Mouse (Mus musculus) frontal cortex, postnatal 36 days (tissue): ENCODE data around the gene Zfp574.
A peak's percentile ranks its signal among the peaks of the same experiment; 100 is the strongest.
"Not testable (repeated sequence)": the region's sequence is repeated elsewhere in the genome, so short reads cannot be mapped to it uniquely, and the experiment has no call there.

Experiments used
- DNase-seq, 2 experiments: peaks; one replicate each; pipeline ENCODE4 v3.0.0; 2022; ENCODE audit warnings: low spot score in 2 of 2

Gene Zfp574

DNA sequence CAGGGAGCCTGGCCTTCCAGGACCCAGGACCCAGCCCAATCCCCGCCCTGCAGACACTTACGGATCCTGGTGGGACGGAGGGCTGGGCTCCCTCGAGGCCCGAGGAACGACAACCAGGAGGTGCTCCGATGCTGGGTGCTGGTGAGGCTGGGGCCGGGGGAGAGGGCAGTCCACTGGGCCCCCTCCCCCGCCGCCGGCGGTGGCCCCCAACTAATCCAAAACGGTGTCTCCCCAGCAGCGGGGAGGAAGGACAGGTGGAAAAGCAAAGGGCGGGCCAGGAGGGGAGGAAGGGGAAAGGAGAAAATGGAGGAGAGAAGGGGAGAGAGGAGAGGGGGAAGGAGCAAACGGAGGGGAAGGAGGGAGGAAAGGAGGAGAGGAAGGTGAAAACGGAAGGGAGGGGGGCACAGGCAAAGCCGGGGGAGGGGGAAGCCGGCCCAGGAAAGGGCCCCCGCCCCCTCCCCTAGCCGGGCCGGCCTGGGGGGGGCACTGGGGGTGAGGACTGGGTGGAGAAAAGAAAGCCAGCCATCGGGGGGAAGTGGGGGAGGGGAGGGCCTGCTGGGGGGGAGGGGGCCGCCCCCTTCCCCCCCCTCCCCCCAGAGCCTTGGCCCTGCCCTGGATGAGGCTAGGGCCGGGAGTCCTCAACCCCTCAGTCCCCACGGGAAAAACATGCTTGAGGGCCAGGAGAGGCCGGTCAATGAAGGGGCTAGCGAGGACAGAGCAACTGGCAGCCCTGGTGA is at the start of gene Zfp574, which contains the start of gene Grik5:
Gene Zfp574, plus strand, starts transcription at position 589 of the 737 bp plus-strand sequence.
Gene Grik5, minus strand, starts transcription at position 368 of the 737 bp plus-strand sequence.
- no peak for DNase-seq

DNA sequence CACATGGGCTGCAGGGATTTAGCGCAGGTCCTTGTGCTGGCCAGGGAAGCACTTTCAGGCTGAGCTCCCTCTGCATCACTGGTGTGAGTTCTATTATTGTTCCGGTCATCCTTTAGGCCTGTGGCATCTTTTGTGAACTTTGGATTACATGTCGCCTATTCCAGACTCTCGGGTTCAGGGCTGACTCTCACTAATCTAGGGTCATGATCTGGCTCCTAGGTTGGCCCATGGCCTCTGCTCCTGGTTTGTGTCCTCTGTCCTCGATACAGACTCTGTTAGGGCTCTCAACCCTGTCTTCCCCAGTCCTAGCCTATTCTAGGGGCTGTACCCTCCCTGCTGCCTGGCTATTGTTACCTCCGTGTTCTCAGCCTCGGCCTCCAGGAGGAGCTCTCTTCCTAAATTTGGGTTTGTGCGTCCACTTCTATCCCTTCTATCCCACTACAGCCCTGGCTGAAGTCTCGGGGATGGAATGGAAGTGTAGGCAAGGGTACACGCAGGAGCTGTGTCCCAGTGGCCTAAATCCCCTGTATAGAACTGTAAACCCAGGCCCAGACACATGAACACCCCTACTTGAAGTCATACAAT is 46.4 kb upstream of the Zfp574 start:
- DNase-seq: no peak

DNA sequence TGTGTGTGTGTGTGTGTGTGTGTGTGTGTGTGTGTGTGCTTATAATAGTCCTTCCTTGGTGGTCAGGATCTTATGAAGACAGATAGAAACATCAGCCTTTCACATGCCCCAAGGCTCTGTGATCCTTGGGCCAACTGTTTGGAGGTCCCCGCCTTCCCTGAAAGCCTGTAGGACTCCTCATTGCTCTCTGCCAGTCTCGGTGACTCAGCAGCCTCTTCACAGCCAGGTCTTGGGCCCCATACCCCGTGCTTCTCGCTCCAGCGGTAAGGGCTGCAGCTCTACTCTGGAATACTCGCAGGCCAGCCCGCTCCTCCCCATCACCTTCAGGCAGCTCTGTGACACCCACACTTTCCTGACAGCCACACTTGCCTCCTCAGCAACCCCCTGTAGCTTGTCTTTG is 45.9 kb upstream of the Zfp574 start:
- DNase-seq: no peak

DNA sequence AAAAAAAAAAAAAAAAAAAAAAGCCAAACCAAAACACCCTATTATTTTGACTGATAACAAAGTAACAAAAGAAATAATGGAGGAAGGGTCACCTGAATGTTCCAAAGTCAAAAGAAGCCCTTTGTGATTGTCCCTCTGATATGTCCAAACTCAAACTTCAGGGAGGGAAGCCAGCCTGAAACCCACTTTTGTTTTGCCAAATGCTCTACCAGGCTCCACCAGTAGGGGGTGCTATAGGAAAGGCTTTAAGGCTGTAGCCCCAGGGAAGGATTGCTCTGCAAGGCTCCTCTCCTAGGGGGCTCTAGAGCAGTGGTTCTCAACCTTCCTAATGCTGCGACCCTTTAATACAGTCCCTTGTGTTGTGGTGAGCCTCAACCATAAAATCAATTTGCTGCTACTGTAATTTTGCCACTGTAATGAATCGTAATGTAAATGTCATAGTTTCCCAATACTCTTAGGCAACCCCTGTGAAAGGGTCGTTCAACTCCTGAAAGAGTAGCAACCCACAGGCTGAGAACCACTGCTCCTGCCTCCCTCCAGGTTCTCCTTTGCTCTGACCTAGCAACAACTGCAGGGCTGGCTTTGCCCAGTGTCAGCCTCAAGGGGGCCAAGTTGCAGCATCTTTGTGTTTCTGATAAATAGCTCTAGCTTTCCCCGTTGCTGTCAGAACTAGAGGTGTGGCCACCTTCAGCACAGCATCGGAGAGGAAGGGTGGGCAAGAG is 42.2 kb upstream of the Zfp574 start:
- DNase-seq: peak; percentile 81 to 83

DNA sequence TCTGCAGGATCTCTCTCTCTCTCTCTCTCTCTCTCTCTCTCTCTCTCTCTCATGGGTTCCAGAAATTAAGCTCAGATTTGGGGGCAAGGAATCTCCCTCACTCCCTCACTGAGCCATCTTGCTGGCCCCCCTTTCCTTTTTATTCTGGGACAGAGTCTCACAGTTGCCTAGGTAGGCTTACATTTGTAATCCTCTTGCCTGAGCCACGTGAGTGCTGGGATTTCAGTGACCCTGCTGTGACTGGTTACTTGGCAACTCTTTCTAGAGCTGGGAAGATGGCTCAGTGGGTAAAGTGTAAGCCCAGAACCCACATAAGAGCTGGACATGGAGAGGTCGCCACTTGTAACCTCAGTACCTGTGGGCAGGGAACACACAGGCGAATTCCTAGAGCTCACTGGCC is 40.8 kb upstream of the Zfp574 start:
- DNase-seq: no peak

DNA sequence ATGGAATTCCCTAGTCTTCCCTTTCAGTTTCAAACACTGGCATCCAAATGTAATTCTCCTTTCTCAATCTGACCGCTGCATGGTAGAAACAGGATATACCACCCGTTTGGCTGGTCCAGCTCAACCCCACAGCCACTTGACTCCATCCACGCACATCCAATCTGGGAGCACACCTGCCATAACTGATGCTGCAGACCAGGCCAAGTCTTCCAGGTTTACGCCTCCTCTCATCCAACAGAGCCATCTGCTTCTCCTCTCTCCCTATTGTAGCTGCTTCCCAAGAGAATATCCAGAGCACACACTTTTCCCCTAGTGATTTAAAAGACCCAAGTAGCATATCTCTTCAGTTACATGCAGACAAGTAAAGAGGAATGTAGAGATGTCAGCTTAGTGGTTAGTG is 37.6 kb upstream of the Zfp574 start:
- DNase-seq: peak in 1 of 2 experiments; percentile 64

DNA sequence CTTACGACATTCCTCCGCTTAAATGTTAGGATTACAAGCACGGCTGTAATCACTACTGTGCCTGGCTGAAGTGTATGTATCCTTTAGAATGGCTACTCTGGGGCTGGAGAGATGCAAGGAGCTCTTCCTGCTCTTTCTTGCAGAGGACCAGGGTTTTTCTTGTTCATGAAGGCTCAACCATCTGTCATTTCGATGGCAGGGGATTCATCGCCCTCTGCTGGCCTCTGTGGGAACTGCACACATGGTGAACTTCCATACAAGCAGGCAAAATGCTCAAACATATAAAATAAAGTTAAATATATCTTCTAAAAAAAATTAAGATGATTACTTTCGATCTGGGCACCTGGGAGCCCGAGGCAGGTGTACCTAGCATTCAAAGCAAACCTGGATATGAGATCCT is 36.5 kb upstream of the Zfp574 start:
- DNase-seq: peak; percentile 83 to 86

DNA sequence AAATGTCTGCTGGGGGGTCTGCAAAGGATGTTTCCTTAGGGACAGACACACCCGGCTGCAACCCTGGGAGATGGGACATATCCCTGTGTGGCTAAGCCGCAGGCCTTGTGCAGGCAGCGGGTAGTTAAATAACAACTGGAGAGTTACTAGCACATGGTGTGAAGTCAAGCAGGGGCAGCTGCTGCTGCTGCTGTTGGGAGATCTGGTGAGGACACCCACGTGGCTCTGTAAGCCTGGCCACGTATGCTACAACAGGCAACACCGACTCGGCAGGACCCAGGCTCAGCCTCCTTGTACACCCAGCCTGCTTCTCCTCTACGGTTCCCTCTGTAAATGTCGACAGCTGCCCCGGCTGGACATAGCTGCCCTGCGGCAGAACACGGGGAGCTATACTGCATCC is 30.4 kb upstream of the Zfp574 start:
- peak in 1 of 2 experiments; percentile 66 for DNase-seq

DNA sequence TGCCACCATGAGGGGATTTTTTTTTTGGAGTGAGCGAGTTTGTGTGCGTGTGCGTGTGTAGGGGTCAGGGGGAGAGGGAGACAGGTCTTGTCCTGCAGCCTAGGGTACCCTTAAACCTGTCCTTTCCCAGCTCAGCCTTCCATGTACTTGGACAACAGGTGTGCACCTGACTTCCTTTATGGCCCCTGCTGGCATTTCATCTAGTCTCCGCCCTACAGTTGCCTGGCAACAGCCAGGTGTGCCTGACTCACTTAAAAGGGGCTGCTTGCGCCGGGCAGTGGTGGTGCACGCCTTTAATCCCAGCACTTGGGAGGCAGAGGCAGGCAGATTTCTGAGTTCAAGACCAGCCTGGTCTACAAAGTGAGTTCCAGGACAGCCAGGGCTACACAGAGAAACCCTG is 27.8 kb upstream of the Zfp574 start:
- DNase-seq: not testable (repeated sequence)

DNA sequence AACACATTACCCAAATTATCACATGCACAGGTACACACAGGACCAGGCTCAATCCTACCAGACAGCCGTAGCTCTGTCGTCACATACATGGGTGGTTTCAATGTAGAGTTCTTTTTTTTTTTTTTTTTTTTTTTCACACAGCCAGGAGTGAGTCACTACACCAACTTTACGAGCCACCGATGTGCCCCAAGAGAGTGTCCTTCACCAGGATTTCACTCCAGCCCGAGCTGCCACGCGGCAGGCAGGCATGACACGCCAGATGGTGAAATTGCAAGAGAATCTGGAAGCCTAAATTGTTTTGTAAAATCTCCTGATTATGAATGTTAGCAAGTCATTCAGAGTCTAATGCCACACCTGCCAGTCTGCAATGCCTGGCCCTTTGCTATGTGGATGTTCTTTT is 25.0 kb upstream of the Zfp574 start:
- DNase-seq: peak; percentile 65 to 71

DNA sequence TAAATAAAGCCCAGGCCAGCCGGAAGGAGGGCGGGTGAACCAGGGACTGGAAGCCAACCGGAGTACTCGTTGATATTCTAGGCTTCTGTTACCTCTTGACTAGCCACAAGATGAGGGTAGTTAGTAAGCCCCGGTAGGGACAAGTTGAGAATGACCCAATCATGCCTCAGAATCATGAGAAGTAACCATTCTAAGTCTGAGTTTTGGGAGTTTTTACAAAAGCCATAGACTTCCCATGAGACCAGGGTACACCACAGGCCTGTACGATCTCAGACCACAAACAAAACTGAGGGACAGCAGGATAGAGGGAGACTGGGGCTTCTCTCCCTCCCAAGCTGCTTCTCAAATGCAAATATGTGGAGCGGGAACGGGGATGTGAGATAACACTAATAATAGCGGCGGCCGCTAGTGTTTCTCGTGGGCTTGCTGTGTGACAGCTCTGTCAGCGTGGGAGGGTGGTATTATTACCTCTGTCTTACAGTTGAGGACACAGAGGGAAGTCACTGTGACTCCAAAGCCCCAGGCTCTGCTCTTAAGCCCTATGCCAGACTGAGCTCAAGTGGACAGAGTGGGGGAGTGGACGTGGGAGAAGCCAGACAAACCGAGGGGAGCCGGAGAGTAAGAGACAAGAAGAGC is 23.0 kb upstream of the Zfp574 start:
- DNase-seq: peak; percentile 48 to 76

DNA sequence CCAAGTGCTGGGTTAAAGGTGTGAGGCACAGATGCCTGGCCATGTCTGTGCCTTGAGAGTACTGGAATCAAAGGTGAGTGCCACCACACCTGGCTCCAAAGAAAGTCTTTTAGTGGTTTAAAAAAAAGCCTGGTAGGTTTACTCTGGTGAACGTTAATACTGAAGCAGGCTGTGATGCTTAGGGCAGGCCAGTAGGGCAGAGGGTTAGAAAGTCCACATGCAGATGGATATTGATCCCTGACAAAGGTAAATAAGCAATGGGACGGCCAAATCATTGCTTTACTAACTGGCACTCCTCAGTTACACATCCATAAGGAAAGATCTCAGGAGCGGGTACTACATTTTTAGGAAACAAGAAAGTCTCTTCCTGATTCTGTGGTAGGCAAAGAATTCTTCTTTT is 19.8 kb upstream of the Zfp574 start:
- DNase-seq: no peak

DNA sequence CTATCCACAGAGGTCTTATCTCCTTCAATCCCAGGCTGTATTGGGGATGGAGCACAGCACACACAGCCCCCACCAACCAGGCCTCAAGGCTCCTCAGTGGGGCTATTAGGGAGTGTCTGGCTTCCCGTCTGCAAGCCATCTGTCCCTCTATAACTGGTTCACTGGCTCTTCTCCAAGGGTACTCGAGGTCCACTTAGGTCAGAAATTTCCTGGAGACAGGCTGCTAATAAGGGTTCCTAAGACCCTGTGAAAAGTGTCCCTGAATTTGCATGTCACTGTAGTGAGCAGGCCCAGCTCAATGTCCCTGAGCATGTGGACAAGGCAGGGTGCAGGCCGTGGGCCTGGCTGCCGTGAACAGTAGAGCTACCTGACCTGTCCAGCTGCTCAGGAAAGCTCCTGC is 15.4 kb upstream of the Zfp574 start:
- DNase-seq: no peak

DNA sequence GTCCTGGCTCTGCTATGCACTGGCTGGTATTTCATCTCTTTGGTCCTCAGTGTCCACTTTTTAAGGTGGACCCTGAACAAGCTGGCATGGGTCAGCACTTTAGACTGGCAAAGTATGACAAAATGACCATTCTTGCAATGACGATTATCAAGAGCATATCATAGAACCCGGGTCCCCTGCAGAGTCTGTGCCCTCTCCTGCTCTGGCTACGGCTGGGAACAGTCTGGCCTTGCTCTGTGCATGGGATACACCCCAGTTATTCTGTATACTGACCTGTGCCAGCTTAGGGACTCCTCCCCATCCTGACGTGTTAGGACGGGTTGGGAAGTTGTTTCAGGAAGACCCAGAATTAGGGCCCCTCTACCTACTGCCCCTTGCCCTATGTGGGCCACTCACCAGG is 14.5 kb upstream of the Zfp574 start:
- no peak for DNase-seq

DNA sequence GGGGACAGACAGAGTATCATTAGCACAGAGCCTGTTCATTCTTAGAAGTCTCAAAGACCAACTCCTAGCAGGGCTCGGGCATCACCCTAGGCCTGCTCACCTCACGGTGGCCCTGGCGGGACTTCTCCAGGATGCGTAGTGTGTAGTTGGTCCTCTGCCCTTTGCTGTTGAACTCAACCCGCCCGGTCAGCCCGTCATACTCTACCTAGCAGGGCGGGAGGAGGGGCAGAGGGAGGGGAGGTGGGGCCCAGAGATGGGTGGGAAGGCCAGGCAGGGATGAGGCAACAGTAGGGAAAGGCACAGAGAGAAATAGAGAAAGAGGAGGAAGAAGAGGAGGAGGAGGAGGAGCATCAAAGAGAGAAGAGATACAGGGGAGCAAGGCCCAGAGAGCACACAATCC is 14.0 kb upstream of the Zfp574 start:
- DNase-seq: no peak

DNA sequence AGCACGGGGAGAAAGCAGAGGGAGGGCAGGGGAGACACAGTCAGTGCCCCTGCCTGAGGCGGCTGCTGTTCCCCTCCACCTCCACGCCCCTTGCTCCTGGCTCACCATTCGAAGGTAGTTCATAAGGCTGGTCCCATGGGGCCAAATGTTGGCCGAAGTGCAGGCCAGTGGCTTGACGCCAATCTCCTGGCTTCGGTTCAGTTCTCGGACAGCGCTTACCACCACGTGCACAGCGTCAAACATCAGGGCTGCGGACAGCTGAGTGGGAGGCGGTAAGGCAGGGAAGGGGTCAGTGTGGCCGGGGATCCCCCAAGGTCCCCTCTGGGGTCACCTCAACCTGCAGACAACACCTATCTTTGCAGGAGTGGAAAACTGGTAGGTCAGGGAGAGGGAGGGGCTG is 13.5 kb upstream of the Zfp574 start:
- no peak for DNase-seq

DNA sequence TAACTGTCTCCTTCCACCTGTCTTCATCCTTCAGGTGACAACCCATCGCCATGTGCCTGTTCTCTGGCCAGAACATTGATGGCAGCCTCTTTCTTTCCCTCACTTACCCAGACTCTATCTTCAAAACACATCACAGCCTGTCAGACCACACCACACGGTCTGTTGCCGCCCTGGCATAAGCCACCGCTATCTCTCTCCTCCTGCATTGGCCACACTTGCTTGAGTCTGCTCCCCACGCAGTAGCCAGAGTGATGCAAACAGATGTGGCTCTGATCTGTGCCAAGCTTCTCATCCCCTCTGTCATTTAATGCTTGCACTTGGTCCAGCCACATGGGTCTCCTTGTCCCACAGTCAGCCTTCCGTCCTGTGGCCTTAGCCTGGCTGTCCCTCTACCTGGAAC is 9.0 kb upstream of the Zfp574 start:
- no peak for DNase-seq

DNA sequence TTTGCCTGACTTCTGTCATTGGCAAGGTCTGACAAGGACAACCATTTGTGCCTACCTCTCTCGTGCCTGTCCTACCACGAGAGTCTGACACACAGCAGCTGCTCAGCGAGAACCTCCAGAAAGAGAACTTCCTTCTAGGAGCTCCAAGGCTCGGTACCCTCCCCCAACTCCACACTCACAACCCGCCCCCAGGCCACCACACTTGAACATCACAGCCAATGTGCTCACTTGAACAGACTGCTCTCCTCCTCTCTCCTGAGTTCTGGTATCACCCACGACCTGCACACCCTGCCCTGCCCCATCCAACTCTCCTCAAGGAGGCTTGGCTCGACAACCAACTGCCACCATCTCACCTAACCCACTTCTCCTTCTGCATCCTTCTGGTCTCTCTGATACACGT is 8.5 kb upstream of the Zfp574 start:
- DNase-seq: peak; percentile 72 to 75

DNA sequence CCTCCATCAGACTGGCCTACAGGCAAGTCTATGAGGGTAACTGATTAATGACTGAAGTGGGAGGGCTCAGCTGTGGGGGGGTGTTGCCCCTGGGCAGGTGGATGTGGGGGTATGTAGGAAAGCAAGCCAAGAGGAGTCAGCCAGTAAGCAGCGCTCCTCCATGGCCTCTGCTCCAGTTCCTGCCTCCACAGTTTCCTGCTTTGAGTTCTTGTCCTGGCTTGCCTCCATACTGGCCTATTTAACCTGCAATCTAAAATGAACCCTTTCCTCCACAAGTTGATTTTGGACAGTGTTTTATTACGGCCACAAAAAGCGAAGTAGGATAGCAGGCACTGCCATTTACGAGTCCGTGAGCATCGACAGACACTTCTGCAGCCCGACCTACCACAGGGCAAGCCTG is 5.0 kb upstream of the Zfp574 start:
- DNase-seq: no peak

DNA sequence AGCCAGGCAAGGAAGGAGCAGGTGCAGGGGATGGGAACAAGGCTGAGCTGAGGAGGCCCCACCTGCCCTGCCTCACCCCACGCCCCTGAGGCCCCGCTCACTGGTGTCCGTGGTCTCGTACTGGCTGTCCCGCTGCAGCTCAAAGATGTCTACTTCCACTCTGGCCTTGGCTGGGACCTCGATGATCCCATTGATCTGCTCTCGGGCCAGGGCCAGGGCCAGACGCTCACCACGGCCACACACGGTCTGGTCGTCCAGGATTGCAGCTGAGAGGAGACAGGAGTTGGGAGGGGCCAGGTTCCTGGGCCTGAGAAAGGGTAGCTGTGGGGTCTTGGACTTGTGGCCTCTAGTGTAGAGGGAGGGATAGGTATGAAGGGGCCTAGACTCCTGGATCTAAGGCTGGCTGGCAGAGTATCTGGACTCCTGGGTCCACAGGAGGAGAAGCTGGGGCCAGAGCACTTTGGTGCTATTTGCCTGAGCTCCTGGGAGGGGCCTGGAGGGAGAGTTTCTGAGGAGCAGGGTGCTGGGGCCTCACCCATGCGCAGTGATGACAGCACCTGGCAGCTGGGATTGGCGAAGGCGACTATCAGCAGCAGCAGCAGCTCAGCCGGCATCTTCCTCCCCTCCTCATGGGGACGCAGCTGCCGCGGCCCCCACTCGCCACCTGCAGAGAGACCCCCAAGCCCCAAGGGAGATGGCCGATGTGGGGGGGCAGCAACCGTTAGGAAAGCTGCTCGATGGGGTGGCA is 4.3 kb upstream of the Zfp574 start:
- DNase-seq: peak in 1 of 2 experiments; percentile 39

DNA sequence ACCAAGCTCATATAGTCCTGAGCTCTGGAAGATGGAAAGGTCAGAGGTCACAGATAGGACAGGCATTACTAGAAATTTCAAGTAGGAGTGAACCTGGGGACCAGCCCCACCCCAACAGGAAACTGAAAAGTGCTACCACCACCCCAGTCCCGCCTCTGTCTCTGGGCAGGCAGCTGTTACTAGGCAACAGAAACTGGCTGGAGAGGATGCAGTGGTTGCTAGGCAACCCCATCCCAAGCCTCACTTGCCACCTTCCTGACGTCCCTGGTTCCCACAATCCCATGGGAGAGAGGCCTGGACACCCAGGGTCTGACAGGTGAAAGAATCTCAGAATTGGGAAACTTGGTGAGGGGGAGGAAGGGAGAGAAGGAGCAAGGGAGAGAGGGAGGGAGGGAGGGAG is 3.6 kb upstream of the Zfp574 start:
- peak; percentile 69 to 85 for DNase-seq
